12 mouse cellular contexts compared by ENCODE assay signal in genomic region chr8:94997857-94998243, GRCm38 (mm10). TPM values are rescaled to one million over a fixed set of nuclear protein-coding genes. Genes with fewer than 3 reads are reported as not detected.
DNase-seq lines count a peak whose midpoint lies in the region; ATAC-seq and TF ChIP-seq lines count a peak whose summit lies in the region.
"Had no signal": no experiment of that assay in that cellular context is flagged by ENCODE, and none has a peak within 500 bp of the region (broad histone marks: within the 10 kb centered on the region; RNA-seq: fewer than 3 reads in every experiment).

No protein-coding gene starts in this region.

- no peaks in the 10 kb centered on the region for H3K36me3 ChIP-seq in heart, postnatal 0 days (replicated peaks; ENCODE audit: control insufficient read depth, insufficient read depth, low read length)
- no peaks in the 10 kb centered on the region; the same call in 1 of the 2 replicates for H3K36me3 ChIP-seq in forebrain, postnatal 0 days (ENCODE audit: insufficient read depth)
- H3K36me3 ChIP-seq in midbrain, embryonic 13.5 days, result peaks cover 8% of the 10 kb centered on the region

- no peak overlapping the region for H3K4me3 ChIP-seq in heart, postnatal 0 days (ENCODE audit: low read depth, low read length)
- H3K4me3 ChIP-seq in brown adipose tissue, adult 24 weeks (ENCODE audit: insufficient read depth, low read depth, low read length), result peak overlapping the region; percentile 22
- H3K4me3 ChIP-seq in forebrain, postnatal 0 days (ENCODE audit: low read depth, low read length), result peak overlapping the region; percentile 41
- peak overlapping the region; percentile 71 for H3K4me3 ChIP-seq in midbrain, embryonic 13.5 days (replicated peaks)

- TF ChIP-seq EP300 in heart, postnatal 0 days (IDR thresholded peaks at IDR 0.05; ENCODE audit: low read depth), result no peak

- 53% methylated on average over 6 of the region's 6 CpGs for WGBS in heart, postnatal 0 days
- WGBS in forebrain, postnatal 0 days, result 23% methylated on average over 6 of the region's 6 CpGs
- 53% methylated on average over 6 of the region's 6 CpGs for WGBS in midbrain, embryonic 13.5 days

- no peak for ATAC-seq in heart, postnatal 0 days (ENCODE audit: insufficient read depth, low read depth)
- no peak for ATAC-seq in forebrain, postnatal 0 days
- no peak for ATAC-seq in midbrain, embryonic 13.5 days
- ATAC-seq: CD4-positive, CD25-positive, alpha-beta regulatory T cell, adult 4 months had no signal

- H3K27me3 ChIP-seq in heart, postnatal 0 days (ENCODE audit: control insufficient read depth, insufficient read depth, low read length), result no peaks in the 10 kb centered on the region
- no peaks in the 10 kb centered on the region for H3K27me3 ChIP-seq in forebrain, postnatal 0 days (ENCODE audit: insufficient read depth, low read length)
- H3K27me3 ChIP-seq in midbrain, embryonic 13.5 days, result no peaks in the 10 kb centered on the region

- intact Hi-C loops in heart, postnatal 10 days (cut with DNase I), result no loop called here
- intact Hi-C loops in left cerebral cortex, postnatal 36 days (cut with DNase I), result no loop called here

- no peaks in the 10 kb centered on the region for H3K9me3 ChIP-seq in heart, postnatal 0 days (replicated peaks; ENCODE audit: control insufficient read depth, low read length)
- H3K9me3 ChIP-seq in forebrain, postnatal 0 days (ENCODE audit: low read length), result no peaks in the 10 kb centered on the region
- no peaks in the 10 kb centered on the region for H3K9me3 ChIP-seq in midbrain, embryonic 13.5 days

- H3K4me2 ChIP-seq in heart, postnatal 0 days (ENCODE audit: low read depth, low read length), result no peak overlapping the region
- H3K4me2 ChIP-seq in forebrain, postnatal 0 days (ENCODE audit: low read depth), result peak overlapping the region; percentile 71
- H3K4me2 ChIP-seq in midbrain, embryonic 13.5 days (replicated peaks), result peak overlapping the region; percentile 98

- no peak for TF ChIP-seq CTCF in heart, postnatal 0 days (IDR thresholded peaks at IDR 0.05; ENCODE audit: low read depth)
- no peak for TF ChIP-seq CTCF in forebrain, postnatal 0 days (IDR thresholded peaks at IDR 0.05; ENCODE audit: low read depth)

- H3K4me1 ChIP-seq in heart, postnatal 0 days (ENCODE audit: control insufficient read depth, insufficient read depth), result peaks cover 36% of the 10 kb centered on the region
- peaks cover 44% of the 10 kb centered on the region for H3K4me1 ChIP-seq in brown adipose tissue, adult 24 weeks (ENCODE audit: control insufficient read depth, insufficient read depth, insufficient read length, low read length)
- H3K4me1 ChIP-seq in forebrain, postnatal 0 days (ENCODE audit: insufficient read depth), result peaks cover 70% of the 10 kb centered on the region
- peaks cover 74% of the 10 kb centered on the region for H3K4me1 ChIP-seq in midbrain, embryonic 13.5 days (replicated peaks)

- H3K9ac ChIP-seq in heart, postnatal 0 days (replicated peaks; ENCODE audit: low read depth, low read length), result no peak overlapping the region
- peak overlapping the region; percentile 69 for H3K9ac ChIP-seq in forebrain, postnatal 0 days
- H3K9ac ChIP-seq in midbrain, embryonic 13.5 days (replicated peaks), result peak overlapping the region; percentile 97

- DNase-seq in heart, postnatal 0 days (ENCODE audit: low spot score), result no peak
- no peak for DNase-seq in heart, postnatal 10 days
- no peak for DNase-seq in forebrain, postnatal 0 days
- no peak for DNase-seq in adrenal gland, postnatal 10 days
- DNase-seq in left cerebral cortex, postnatal 36 days (ENCODE audit: low spot score in 2 of 2), result no peak
- DNase-seq in frontal cortex, postnatal 10 days (ENCODE audit: low spot score in 2 of 2), result no peak
- DNase-seq: lung, postnatal 10 days; thymus, postnatal 25 days had no signal

- peak overlapping the region; percentile 80 for H3K27ac ChIP-seq in heart, postnatal 0 days (ENCODE audit: low read depth)
- H3K27ac ChIP-seq in brown adipose tissue, adult 24 weeks (replicated peaks; ENCODE audit: low read depth, low read length), result peak overlapping the region; percentile 100
- peak overlapping the region; percentile 96 for H3K27ac ChIP-seq in forebrain, postnatal 0 days (ENCODE audit: low read depth, low read length)
- H3K27ac ChIP-seq in midbrain, embryonic 13.5 days, result peak overlapping the region; percentile 96

RNA-seq across cellular contexts. Expression of gene Adgrg3, which starts 19.6 kb away (rescaled TPM):
- total RNA-seq in heart, postnatal 0 days (2014; rRNA removed; ENCODE audit: low replicate concordance), result 4.4 and 5.4 TPM in 2 replicates
- 2.7 and 2.8 TPM in 2 replicates for polyA plus RNA-seq in heart, postnatal 0 days (2015; fragmentation: Nextera tagmentation; extraction: Ambion mirVana)
- 1 to 10 TPM; 2.0 to 3.4 TPM for total RNA-seq in heart, postnatal 10 days (2021)
- polyA plus RNA-seq in brown adipose tissue, adult 24 weeks (2012; ENCODE audit: insufficient read depth, insufficient read length, missing spikeins), result not detected in 2 replicates
- total RNA-seq in forebrain, postnatal 0 days (2014; rRNA removed), result 0.67 and 1.2 TPM in 2 replicates
- polyA plus RNA-seq in forebrain, postnatal 0 days (2015; fragmentation: Nextera tagmentation; extraction: Ambion mirVana), result 0.47 and 0.69 TPM in 2 replicates
- 0.96 and 1.3 TPM in 2 replicates for polyA plus RNA-seq in midbrain, embryonic 13.5 days (2015; fragmentation: Nextera tagmentation; extraction: Ambion mirVana)
- 1 to 10 TPM; 4.0 to 4.5 TPM for total RNA-seq in adrenal gland, postnatal 10 days (2021)
- total RNA-seq in left cerebral cortex, postnatal 36 days (2021), result under 1 TPM in 1 of 2 experiments, not detected in 1; 0.29 TPM

RNA-seq across cellular contexts. Expression of gene Adgrg1, which starts 23.3 kb away (rescaled TPM):
- total RNA-seq in heart, postnatal 0 days (2014; rRNA removed; ENCODE audit: low replicate concordance), result 8.0 and 19.2 TPM in 2 replicates
- 5.6 and 6.6 TPM in 2 replicates for polyA plus RNA-seq in heart, postnatal 0 days (2015; fragmentation: Nextera tagmentation; extraction: Ambion mirVana)
- total RNA-seq in heart, postnatal 10 days (2021), result 10 to 100 TPM; 36.6 to 61.8 TPM
- polyA plus RNA-seq in brown adipose tissue, adult 24 weeks (2012; ENCODE audit: insufficient read depth, insufficient read length, missing spikeins), result 7.4 and 18.4 TPM in 2 replicates
- 107 and 188 TPM in 2 replicates for total RNA-seq in forebrain, postnatal 0 days (2014; rRNA removed)
- polyA plus RNA-seq in forebrain, postnatal 0 days (2015; fragmentation: Nextera tagmentation; extraction: Ambion mirVana), result 79.8 and 101 TPM in 2 replicates
- 189 and 212 TPM in 2 replicates for polyA plus RNA-seq in midbrain, embryonic 13.5 days (2015; fragmentation: Nextera tagmentation; extraction: Ambion mirVana)
- 10 to 100 TPM; 35.9 to 48.9 TPM for total RNA-seq in adrenal gland, postnatal 10 days (2021)
- total RNA-seq in left cerebral cortex, postnatal 36 days (2021), result 10 to 100 TPM; 73.3 to 74.2 TPM

RNA-seq across cellular contexts. Expression of gene Drc7, which starts 57.1 kb away (rescaled TPM):
- not detected in 2 replicates for total RNA-seq in heart, postnatal 0 days (2014; rRNA removed; ENCODE audit: low replicate concordance)
- polyA plus RNA-seq in heart, postnatal 0 days (2015; fragmentation: Nextera tagmentation; extraction: Ambion mirVana), result 0.12 TPM in 1 of 2 replicates, not detected in the other
- not detected for total RNA-seq in heart, postnatal 10 days (2021)
- polyA plus RNA-seq in brown adipose tissue, adult 24 weeks (2012; ENCODE audit: insufficient read depth, insufficient read length, missing spikeins), result not detected in 2 replicates
- 1.9 and 4.4 TPM in 2 replicates for total RNA-seq in forebrain, postnatal 0 days (2014; rRNA removed)
- polyA plus RNA-seq in forebrain, postnatal 0 days (2015; fragmentation: Nextera tagmentation; extraction: Ambion mirVana), result 2.1 and 3.7 TPM in 2 replicates
- 0.24 and 0.58 TPM in 2 replicates for polyA plus RNA-seq in midbrain, embryonic 13.5 days (2015; fragmentation: Nextera tagmentation; extraction: Ambion mirVana)
- total RNA-seq in adrenal gland, postnatal 10 days (2021), result not detected
- total RNA-seq in left cerebral cortex, postnatal 36 days (2021), result under 1 TPM; 0.68 to 0.99 TPM
- total RNA-seq: heart, postnatal 25 days had no signal
- polyA plus RNA-seq: CD4-positive, CD25-positive, alpha-beta regulatory T cell, adult 4 months had no signal
